Mouse (Mus musculus) bone marrow macrophage, adult 2 months (primary cell): ENCODE measurements around the gene Vps45. TPM values are rescaled to one million over a fixed set of nuclear protein-coding genes. Genes with fewer than 3 reads are reported as not detected.

Source experiments
- H3K27ac ChIP-seq: 2 replicates; pipeline ENCODE4 v1.5.1; 2012; ENCODE audit warnings: low read depth, low read length; ENCODE audit not compliant: insufficient read depth
- H3K4me1 ChIP-seq: 2 replicates; pipeline ENCODE4 v1.6.1; 2012; ENCODE audit warnings: low read length; ENCODE audit not compliant: control insufficient read depth, insufficient read depth
- H3K4me3 ChIP-seq: 2 replicates; pipeline ENCODE4 v1.5.1; 2012; ENCODE audit warnings: mild to moderate bottlenecking, low read length, moderate library complexity; ENCODE audit not compliant: insufficient read depth
- CTCF ChIP-seq: IDR thresholded peaks from 2 replicates; pipeline ENCODE4 v1.5.1; 2012; ENCODE audit warnings: low read depth, mild to moderate bottlenecking, low read length, moderate library complexity
- POLR2A ChIP-seq: IDR thresholded peaks from 2 replicates; pipeline ENCODE4 v1.6.1; 2012; ENCODE audit warnings: mild to moderate bottlenecking, low read depth, low read length, borderline replicate concordance
- polyA plus RNA-seq: library from polyadenylated mRNA; stranded (reverse); fragments of >200 nt; gene quantifications from 2 replicates; pipeline ENCODE4 v1.2.4, GENCODE M21; 2012; ENCODE audit not compliant: missing spikeins, insufficient read depth, insufficient read length

Vps45 gene
- polyA plus RNA-seq, 1 experiment, result 22.9 TPM

GRCm38 (mm10) chr3:96078711-96079110 lies 20.4 kb upstream of the Vps45 start:
- Histone ChIP-seq H3K4me1 (peaks cover 5% of the 10 kb centered on the region), H3K27ac (no peak overlapping the region), H3K4me3 (no peak overlapping the region)
- TF ChIP-seq POLR2A, result no peak
- TF ChIP-seq CTCF, result no peak

- H3K4me1 ChIP-seq, result peaks cover 3% of the 10 kb centered on the region
- no peak overlapping the region for H3K27ac ChIP-seq
- no peak for TF ChIP-seq CTCF
- no peak for TF ChIP-seq POLR2A
- no peak overlapping the region for H3K4me3 ChIP-seq
Measured at GRCm38 (mm10) chr3:96078066-96078465, 19.8 kb upstream of the Vps45 start.

- H3K27ac ChIP-seq, result no peak overlapping the region
- no peak overlapping the region for H3K4me3 ChIP-seq
- peaks cover 10% of the 10 kb centered on the region for H3K4me1 ChIP-seq
- TF ChIP-seq POLR2A, result no peak
- no peak for TF ChIP-seq CTCF
Measured at GRCm38 (mm10) chr3:96072921-96073486, 14.7 kb upstream of the Vps45 start.

- Histone ChIP-seq H3K27ac (no peak overlapping the region), H3K4me1 (peaks cover 13% of the 10 kb centered on the region), H3K4me3 (no peak overlapping the region)
- TF ChIP-seq CTCF, result no peak
- no peak for TF ChIP-seq POLR2A
Measured at GRCm38 (mm10) chr3:96070241-96070640, 12.0 kb upstream of the Vps45 start.

GRCm38 (mm10) chr3:96069542-96069941 lies 11.3 kb upstream of the Vps45 start:
- TF ChIP-seq CTCF (no peak), POLR2A (no peak)
- no peak overlapping the region for H3K27ac ChIP-seq

GRCm38 (mm10) chr3:96069046-96069445 lies 10.8 kb upstream of the Vps45 start:
- no peak overlapping the region for H3K4me3 ChIP-seq
- no peak for TF ChIP-seq POLR2A
- no peak for TF ChIP-seq CTCF
- peaks cover 15% of the 10 kb centered on the region for H3K4me1 ChIP-seq
- no peak overlapping the region for H3K27ac ChIP-seq

More at GRCm38 (mm10) chr3:96069542-96069941, 11.3 kb upstream of the Vps45 start:
- no peak overlapping the region for H3K4me3 ChIP-seq
- peaks cover 13% of the 10 kb centered on the region for H3K4me1 ChIP-seq

- TF ChIP-seq POLR2A, result no peak
- no peak for TF ChIP-seq CTCF
Measured at GRCm38 (mm10) chr3:96066741-96067140, 8.5 kb upstream of the Vps45 start.

GRCm38 (mm10) chr3:96065754-96066375 lies 7.6 kb upstream of the Vps45 start:
- H3K27ac ChIP-seq, result no peak overlapping the region
- no peak overlapping the region for H3K4me3 ChIP-seq
- H3K4me1 ChIP-seq, result peaks cover 15% of the 10 kb centered on the region
- TF ChIP-seq POLR2A, result no peak
- TF ChIP-seq CTCF, result 0 out of 2 replicates have a peak, but pooled peaks have one; percentile 24

More at GRCm38 (mm10) chr3:96066741-96067140, 8.5 kb upstream of the Vps45 start:
- Histone ChIP-seq H3K27ac (no peak overlapping the region), H3K4me1 (peaks cover 15% of the 10 kb centered on the region), H3K4me3 (no peak overlapping the region)

- TF ChIP-seq POLR2A, result no peak
- no peak for TF ChIP-seq CTCF
- H3K4me1 ChIP-seq, result peaks cover 11% of the 10 kb centered on the region
Measured at GRCm38 (mm10) chr3:96065147-96065546, 6.9 kb upstream of the Vps45 start.

GRCm38 (mm10) chr3:96064217-96064616 lies 6.0 kb upstream of the Vps45 start:
- no peak overlapping the region for H3K4me3 ChIP-seq
- no peak overlapping the region for H3K27ac ChIP-seq
- peaks cover 7% of the 10 kb centered on the region for H3K4me1 ChIP-seq
- TF ChIP-seq POLR2A (no peak), CTCF (no peak)

More at GRCm38 (mm10) chr3:96065147-96065546, 6.9 kb upstream of the Vps45 start:
- H3K27ac ChIP-seq, result no peak overlapping the region
- H3K4me3 ChIP-seq, result no peak overlapping the region

GRCm38 (mm10) chr3:96063299-96063698 lies 5.0 kb upstream of the Vps45 start:
- no peak overlapping the region for H3K4me3 ChIP-seq
- TF ChIP-seq CTCF (no peak), POLR2A (no peak)
- H3K4me1 ChIP-seq, result peaks cover 8% of the 10 kb centered on the region
- H3K27ac ChIP-seq, result no peak overlapping the region
